Mouse (Mus musculus): ENCODE measurements around the gene Gm2888. TPM values are rescaled to one million over a fixed set of nuclear protein-coding genes. Genes with fewer than 3 reads are reported as not detected.
"Not testable (repeated sequence)": the region's sequence is repeated elsewhere in the genome, so short reads cannot be mapped to it uniquely, and the experiment has no call there.

Gm2888 gene
- not detected in 2 replicates for polyA plus RNA-seq (2012; rRNA removed)

DNA sequence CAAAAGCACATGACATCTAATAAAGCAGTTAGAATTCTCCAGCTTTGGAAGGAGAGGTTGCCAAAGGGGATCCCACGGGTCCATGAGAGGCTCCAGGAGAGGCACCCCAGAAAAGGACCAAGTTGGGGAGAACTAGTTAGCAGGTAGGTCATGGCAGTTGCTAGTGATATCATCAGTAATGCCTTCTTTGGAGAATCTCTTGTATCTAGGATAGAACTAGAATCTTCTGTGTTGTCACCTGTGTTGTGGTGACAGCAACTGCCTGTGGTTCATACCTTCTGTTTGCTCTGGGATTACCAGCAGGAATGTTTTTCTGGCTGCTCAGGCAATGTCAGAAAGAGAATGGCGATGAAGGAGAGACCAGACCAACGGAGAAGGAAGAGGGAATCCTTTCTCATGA lies at the start of gene Gm2888:
TSS of gene Gm2888 (plus strand) at position 301 of the 400 bp plus-strand sequence.
- WGBS, result 76% methylated on average over 3 of the region's 3 CpGs
- DNase-seq (ENCODE audit: low read depth, low spot score), result not testable (repeated sequence)

DNA sequence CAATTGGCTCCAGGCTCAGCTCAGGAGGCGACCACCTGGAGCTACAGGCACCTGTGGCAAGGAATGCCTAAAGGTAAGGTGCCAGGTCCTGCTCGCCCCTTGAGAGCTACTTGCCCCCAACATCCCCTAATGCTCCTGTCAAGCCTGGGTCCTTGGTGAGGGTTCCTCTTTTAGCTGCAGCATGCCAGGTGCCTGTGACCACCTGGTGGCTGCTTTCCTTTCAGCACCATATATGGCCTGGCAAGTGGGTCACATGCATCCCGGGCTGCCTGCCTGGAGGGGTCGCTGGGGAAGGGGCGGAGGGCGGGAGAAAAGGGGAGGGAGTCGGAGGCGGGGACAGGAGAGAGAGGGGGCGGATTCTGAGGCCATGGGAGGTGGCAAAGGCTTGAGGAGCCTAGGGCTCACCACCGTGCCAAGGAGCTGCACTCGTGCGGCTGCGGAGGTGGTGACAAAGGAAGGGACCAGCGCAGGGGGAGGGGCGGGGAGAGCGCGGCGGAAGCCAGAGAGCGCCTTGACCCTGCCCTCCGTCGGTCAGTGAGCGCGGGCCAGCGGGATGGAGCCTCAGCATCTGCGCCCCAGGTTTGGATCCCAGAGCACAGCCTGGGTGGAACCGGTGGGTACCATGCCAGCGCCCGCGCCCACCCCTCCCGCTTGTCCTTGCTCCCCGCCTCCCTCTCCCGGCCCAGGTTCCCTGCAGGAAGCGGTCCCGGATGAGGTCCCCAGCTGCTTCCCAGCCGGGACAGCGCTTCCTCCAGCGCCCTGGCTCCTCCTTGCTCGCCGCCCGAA lies 19.1 kb downstream of the Gm2888 start, which contains the start of gene Gm2897:
TSS of gene Gm2897 (plus strand) at position 559 of the 786 bp plus-strand sequence.
- DNase-seq (ENCODE audit: low read depth, low spot score), result not testable (repeated sequence)
- 3% methylated on average over 33 of the region's 40 CpGs for WGBS

DNA sequence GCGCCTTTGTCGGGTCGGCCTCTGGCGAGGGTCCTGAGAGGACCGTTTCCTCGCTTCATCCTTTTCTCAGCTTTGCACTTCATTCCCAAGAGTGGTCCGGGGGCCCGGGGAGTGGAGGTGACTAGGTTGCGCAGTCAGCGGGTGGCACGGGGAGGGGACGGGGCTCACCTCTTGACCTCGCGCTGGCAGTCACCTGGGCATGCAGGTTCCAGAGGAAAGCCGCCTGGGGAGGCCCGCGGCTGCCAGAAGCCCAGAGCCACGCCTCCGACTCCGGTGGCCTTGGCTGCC lies 19.7 kb downstream of the Gm2888 start:
- 3% methylated on average over 20 of the region's 20 CpGs for WGBS
- not testable (repeated sequence) for DNase-seq (ENCODE audit: low read depth, low spot score)

DNA sequence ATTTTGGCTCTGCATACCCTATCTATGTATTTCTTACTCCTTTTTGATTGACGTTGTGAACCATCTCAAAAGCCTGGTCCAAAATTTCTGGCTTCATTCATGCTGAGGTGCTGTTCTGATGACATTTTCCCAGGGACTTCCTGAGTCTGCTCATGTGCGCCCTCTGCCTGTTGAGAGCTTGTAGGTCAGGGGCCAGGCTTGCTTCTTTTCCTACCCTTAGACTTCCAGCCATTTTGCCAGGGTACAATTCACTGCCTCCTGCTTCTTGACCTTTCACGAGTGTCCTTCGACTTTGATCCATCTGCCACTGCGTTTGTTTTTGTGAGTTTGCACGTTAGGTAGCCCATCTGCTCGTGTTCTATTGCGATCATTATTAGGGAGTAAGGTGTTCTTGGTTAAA lies 20.3 kb downstream of the Gm2888 start:
- not testable (repeated sequence) for DNase-seq (ENCODE audit: low read depth, low spot score)
- 2% methylated on average over 5 of the region's 8 CpGs for WGBS

Other genes with a start within 250 kb of the Gm2888 start
- gene Gm2897, start 19.3 kb downstream of the Gm2888 start, polyA plus RNA-seq (2012; rRNA removed), result 0.12 TPM in 1 of 2 replicates, not detected in the other
- gene Gm10340, start 104.0 kb downstream of the Gm2888 start, polyA plus RNA-seq (2012; rRNA removed), result 0.29 TPM in 1 of 2 replicates, not detected in the other
- not detected in 2 replicates for gene Gm5795, start 158.3 kb downstream of the Gm2888 start, polyA plus RNA-seq (2012; rRNA removed)
- gene D830030K20Rik, start 178.5 kb downstream of the Gm2888 start, polyA plus RNA-seq (2012; rRNA removed), result not detected in 2 replicates